Mouse (Mus musculus): ENCODE measurements around the gene Ccdc89. TPM values are rescaled to one million over a fixed set of nuclear protein-coding genes. Genes with fewer than 3 reads are reported as not detected.

The Ccdc89 gene
- total RNA-seq (2021), result under 1 TPM in 1 of 2 experiments, not detected in 1; 0.13 TPM
- long read RNA-seq, experiment 1, result 0 reads
- long read RNA-seq, experiment 2, result 0 reads

- DNase-seq, result peak; percentile 77
Observed at GRCm38 (mm10) chr7:90426020-90427001, at the start of gene Ccdc89. Gene Ccdc89 (plus strand): TSS chr7:90426577.

- no peak for DNase-seq
Observed at GRCm38 (mm10) chr7:90384411-90384810, 42.0 kb upstream of the Ccdc89 start.

GRCm38 (mm10) chr7:90386885-90387459, 39.4 kb upstream of the Ccdc89 start:
- DNase-seq, result peak; percentile 28

GRCm38 (mm10) chr7:90389765-90390164, 36.6 kb upstream of the Ccdc89 start:
- no peak for DNase-seq

GRCm38 (mm10) chr7:90395073-90395472, 31.3 kb upstream of the Ccdc89 start:
- no peak for DNase-seq

GRCm38 (mm10) chr7:90395928-90396327, 30.4 kb upstream of the Ccdc89 start:
- no peak for DNase-seq

- no peak for DNase-seq
Observed at GRCm38 (mm10) chr7:90409934-90410333, 16.4 kb upstream of the Ccdc89 start.

- peak; percentile 17 for DNase-seq
Observed at GRCm38 (mm10) chr7:90427006-90427405, 629 bp downstream of the Ccdc89 start.

- DNase-seq, result no peak
Observed at GRCm38 (mm10) chr7:90432221-90432620, 5.8 kb downstream of the Ccdc89 start.

- DNase-seq, result no peak
Observed at GRCm38 (mm10) chr7:90440044-90440443, 13.7 kb downstream of the Ccdc89 start.

- DNase-seq, result no peak
Observed at GRCm38 (mm10) chr7:90442070-90442469, 15.7 kb downstream of the Ccdc89 start.

GRCm38 (mm10) chr7:90442518-90443080, 16.2 kb downstream of the Ccdc89 start, which contains the start of gene Crebzf:
Gene Crebzf (plus strand): TSS chr7:90442729.
- DNase-seq, result peak; percentile 96

GRCm38 (mm10) chr7:90443101-90444091, 17.0 kb downstream of the Ccdc89 start:
- DNase-seq, result peak; percentile 68

- no peak for DNase-seq
Observed at GRCm38 (mm10) chr7:90444206-90444605, 17.8 kb downstream of the Ccdc89 start.

- no peak for DNase-seq
Observed at GRCm38 (mm10) chr7:90456149-90456844, 29.9 kb downstream of the Ccdc89 start.

- peak; percentile 84 for DNase-seq
Observed at GRCm38 (mm10) chr7:90456845-90457468, 30.6 kb downstream of the Ccdc89 start, which contains the start of gene Tmem126a. Gene Tmem126a (minus strand): TSS chr7:90457229.

GRCm38 (mm10) chr7:90457517-90457916, 31.1 kb downstream of the Ccdc89 start:
- DNase-seq, result no peak

GRCm38 (mm10) chr7:90460330-90460729, 34.0 kb downstream of the Ccdc89 start:
- no peak for DNase-seq

- no peak for DNase-seq
Observed at GRCm38 (mm10) chr7:90460930-90461329, 34.6 kb downstream of the Ccdc89 start.

GRCm38 (mm10) chr7:90461441-90461840, 35.1 kb downstream of the Ccdc89 start:
- DNase-seq, result no peak

All from gastrocnemius, postnatal 25 days (tissue).